Mouse (Mus musculus): ENCODE results near the gene Adam19. TPM values are rescaled to one million over a fixed set of nuclear protein-coding genes. Genes with fewer than 3 reads are reported as not detected.

The Adam19 gene
- polyA plus RNA-seq, 1 experiment = 3.6 TPM

DNA sequence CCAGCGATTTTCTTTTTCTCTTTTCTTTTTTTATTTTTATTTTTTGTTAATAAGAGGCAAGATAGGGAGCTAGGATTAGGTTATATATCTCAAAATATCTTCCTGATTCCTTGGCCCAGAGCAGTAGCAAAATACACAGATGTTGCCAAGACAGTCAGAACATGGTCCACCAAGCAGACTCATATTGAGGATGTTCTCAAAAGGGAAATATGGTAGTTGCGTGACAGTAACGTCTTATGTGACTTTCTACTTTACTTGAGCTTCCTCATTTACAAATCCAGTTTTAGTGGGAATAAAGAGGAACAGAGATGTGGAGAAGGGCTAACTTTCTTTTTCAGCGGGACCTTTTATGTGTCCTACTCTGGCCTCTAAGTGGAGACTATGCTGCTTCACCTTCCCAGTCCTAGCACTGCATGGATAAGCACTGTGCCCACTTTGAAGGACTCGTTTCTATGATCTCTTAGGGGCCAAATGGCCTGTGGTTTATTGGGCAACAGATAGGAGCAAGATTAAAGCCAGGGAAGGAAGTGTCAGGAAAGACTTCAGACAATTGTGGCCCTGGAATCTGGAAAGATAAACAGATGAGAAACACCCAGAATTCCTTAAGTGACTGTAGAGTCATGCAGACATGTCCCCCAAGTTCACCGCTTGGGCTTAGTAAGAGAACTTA is 6.1 kb downstream of the Adam19 start:
- 0 out of 2 replicates have a peak overlapping the region, but pooled peaks have one; percentile 65 for H3K27ac ChIP-seq (ENCODE audit: insufficient read depth, low read depth, low read length)

DNA sequence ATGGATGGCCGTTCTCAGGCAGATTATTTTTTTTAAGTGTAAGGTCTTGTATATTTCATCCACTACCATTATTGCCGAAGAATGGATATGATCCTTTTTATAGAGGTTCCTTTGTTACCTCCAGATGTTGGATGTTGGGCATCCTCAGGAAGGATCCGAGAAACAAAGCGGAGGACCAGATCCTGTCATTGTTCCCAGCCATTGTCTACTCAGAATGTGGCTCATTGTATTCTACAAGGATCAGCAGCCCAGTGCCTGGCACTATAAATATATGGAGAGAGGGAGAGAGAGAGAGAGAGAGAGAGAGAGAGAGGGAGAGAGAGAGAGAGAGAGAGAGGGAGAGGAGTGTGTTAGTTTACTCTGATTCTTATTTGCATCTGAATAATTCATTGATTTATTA is 6.8 kb downstream of the Adam19 start:
- no peaks in the 10 kb centered on the region for H3K36me3 ChIP-seq (ENCODE audit: control insufficient read depth, insufficient read depth, low read length)
- no peak overlapping the region for H3K27ac ChIP-seq (ENCODE audit: insufficient read depth, low read depth, low read length)
- H3K4me1 ChIP-seq (ENCODE audit: control insufficient read depth, insufficient read depth, low read length) = 0 out of 2 replicates have a peak, but pooled peaks cover 3% of the 10 kb centered on the region
- 78% methylated on average over 4 of the region's 4 CpGs for WGBS
- no peak for DNase-seq
- H3K4me3 ChIP-seq (ENCODE audit: insufficient read depth, low read depth, low read length) = no peak overlapping the region
- no peak for TF ChIP-seq CTCF (conservative IDR thresholded peaks at IDR 0.05; ENCODE audit: insufficient read depth, insufficient read length, low read depth, low read length)
- TF ChIP-seq POLR2A (IDR thresholded peaks at IDR 0.05; ENCODE audit: low read depth, low read length) = no peak
- H3K27me3 ChIP-seq (replicated peaks; ENCODE audit: control insufficient read depth, insufficient read depth, low read length) = no peaks in the 10 kb centered on the region

More for the DNA sequence above, 6.1 kb downstream of the Adam19 start:
- 57% methylated on average over 6 of the region's 6 CpGs for WGBS
- no peak overlapping the region for H3K4me3 ChIP-seq (ENCODE audit: insufficient read depth, low read depth, low read length)
- H3K4me1 ChIP-seq (ENCODE audit: control insufficient read depth, insufficient read depth, low read length) = 0 out of 2 replicates have a peak, but pooled peaks cover 6% of the 10 kb centered on the region
- no peaks in the 10 kb centered on the region for H3K36me3 ChIP-seq (ENCODE audit: control insufficient read depth, insufficient read depth, low read length)
- H3K27me3 ChIP-seq (replicated peaks; ENCODE audit: control insufficient read depth, insufficient read depth, low read length) = no peaks in the 10 kb centered on the region
- TF ChIP-seq POLR2A (IDR thresholded peaks at IDR 0.05; ENCODE audit: low read depth, low read length) = no peak
- DNase-seq = no peak

DNA sequence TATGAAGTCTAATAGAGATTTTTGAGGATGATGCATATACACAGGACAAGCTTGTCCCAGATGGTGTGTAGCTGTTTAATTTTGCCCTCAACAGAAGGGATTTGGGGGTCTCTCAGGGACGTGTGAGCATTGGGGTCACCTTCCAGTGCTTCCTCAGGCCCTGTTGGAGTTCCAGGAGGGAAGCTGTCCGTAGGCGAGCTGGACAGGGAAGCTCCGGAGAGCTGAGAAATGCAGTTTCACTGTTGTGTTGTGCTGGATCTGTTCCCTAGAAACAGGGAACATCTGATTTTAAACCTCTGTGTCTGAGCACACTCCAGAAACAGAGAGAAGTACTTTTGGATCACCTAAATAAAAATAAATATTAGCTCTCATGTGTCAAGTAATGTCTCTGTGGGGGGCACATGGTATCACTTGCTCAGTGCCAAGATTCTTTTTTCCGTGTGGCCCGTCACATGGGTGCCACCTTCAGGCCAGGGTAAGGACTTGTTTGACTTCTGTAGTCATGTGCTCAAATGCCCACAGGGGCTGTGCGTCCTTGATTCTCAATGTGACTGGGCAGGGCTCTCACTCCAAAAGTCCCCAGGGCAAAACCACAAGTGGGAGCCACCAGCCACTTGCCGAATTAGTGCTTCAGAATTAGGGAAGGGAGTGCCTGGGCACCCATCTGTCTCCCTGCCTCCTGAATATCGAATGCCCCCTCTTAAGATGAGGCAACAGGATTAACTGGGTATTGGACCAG is 7.4 kb downstream of the Adam19 start:
- H3K4me1 ChIP-seq (ENCODE audit: control insufficient read depth, insufficient read depth, low read length) = 0 out of 2 replicates have a peak, but pooled peaks cover 3% of the 10 kb centered on the region
- H3K36me3 ChIP-seq (ENCODE audit: control insufficient read depth, insufficient read depth, low read length) = no peaks in the 10 kb centered on the region
- H3K4me3 ChIP-seq (ENCODE audit: insufficient read depth, low read depth, low read length) = no peak overlapping the region
- peak; percentile 56 for DNase-seq
- 34% methylated on average over 9 of the region's 9 CpGs for WGBS
- TF ChIP-seq POLR2A (IDR thresholded peaks at IDR 0.05; ENCODE audit: low read depth, low read length) (no peak), CTCF (conservative IDR thresholded peaks at IDR 0.05; ENCODE audit: insufficient read depth, insufficient read length, low read depth, low read length) (peak; percentile 38)
- H3K27ac ChIP-seq (ENCODE audit: insufficient read depth, low read depth, low read length) = no peak overlapping the region
- H3K27me3 ChIP-seq (replicated peaks; ENCODE audit: control insufficient read depth, insufficient read depth, low read length) = no peaks in the 10 kb centered on the region

DNA sequence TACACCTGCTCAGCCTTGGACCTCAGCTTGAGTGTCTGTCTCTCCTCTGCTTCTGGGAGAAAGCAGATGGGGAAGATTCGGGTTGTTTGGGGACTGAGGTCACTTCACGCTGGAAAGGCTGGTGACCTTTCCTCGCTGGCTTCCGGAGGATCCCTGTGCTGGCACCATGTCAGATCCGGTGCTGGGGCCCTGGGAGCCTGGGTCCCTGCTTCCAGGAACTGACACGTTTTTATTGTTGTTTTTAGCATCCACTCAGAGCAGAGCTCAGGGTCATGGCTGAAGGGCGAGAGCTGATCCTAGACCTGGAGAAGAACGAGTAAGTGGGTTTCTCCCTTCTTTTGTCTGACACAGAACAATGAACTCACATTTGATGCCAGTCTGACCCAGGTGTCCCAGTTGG is 9.0 kb downstream of the Adam19 start:
- no peak for TF ChIP-seq POLR2A (IDR thresholded peaks at IDR 0.05; ENCODE audit: low read depth, low read length)
- TF ChIP-seq CTCF (conservative IDR thresholded peaks at IDR 0.05; ENCODE audit: insufficient read depth, insufficient read length, low read depth, low read length) = no peak
- Histone ChIP-seq H3K36me3 (ENCODE audit: control insufficient read depth, insufficient read depth, low read length) (no peaks in the 10 kb centered on the region), H3K4me3 (ENCODE audit: insufficient read depth, low read depth, low read length) (no peak overlapping the region), H3K27me3 (replicated peaks; ENCODE audit: control insufficient read depth, insufficient read depth, low read length) (no peaks in the 10 kb centered on the region), H3K4me1 (ENCODE audit: control insufficient read depth, insufficient read depth, low read length) (0 out of 2 replicates have a peak, but pooled peaks cover 3% of the 10 kb centered on the region), H3K27ac (ENCODE audit: insufficient read depth, low read depth, low read length) (peak overlapping the region; percentile 46)
- WGBS = 24% methylated on average over 8 of the region's 8 CpGs
- DNase-seq = peak; percentile 76

DNA sequence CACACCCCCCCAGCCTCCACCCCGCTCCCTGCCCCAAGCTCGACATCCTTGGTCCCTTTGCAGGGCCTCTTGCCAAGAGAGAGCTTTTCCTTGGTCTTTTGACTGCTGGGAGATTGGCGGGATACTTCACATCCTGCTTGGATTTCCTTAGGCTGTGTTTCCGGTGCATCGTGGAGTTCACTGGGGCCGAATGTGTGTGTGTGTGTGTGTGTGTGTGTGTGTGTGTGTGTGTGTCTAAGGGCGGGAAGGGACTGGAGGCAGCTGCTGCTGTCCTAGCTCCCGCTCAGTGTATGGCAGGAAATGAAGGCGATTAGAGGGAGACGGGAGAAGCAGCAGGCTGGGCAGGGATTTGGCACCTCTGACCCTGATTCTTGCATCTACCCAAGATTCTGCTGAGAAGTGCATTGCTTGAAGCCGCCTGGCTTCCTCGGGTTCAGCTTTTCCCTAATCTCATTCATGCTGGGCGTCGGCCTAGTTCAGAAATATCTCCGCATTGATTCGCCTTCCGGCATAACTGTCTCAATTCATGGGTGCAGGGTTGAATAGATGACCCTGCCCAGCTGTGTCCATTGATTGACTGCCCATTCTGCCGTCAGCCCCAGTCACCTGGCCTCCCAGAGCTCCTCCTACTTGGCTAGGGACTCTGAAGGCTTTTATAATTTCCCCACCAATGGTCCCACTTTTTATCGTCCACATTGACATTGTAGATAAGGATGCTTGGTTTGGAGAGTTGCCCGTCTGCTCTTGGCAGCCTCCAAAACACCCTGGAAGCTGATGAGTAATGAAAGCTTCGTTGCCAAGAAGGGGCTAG is 9.6 kb downstream of the Adam19 start:
- Histone ChIP-seq H3K36me3 (ENCODE audit: control insufficient read depth, insufficient read depth, low read length) (no peaks in the 10 kb centered on the region), H3K4me3 (ENCODE audit: insufficient read depth, low read depth, low read length) (no peak overlapping the region), H3K4me1 (ENCODE audit: control insufficient read depth, insufficient read depth, low read length) (0 out of 2 replicates have a peak, but pooled peaks cover 3% of the 10 kb centered on the region), H3K27me3 (replicated peaks; ENCODE audit: control insufficient read depth, insufficient read depth, low read length) (no peaks in the 10 kb centered on the region), H3K27ac (ENCODE audit: insufficient read depth, low read depth, low read length) (peak overlapping the region; percentile 36; the same call in 1 of the 2 replicates)
- DNase-seq = peak; percentile 90
- WGBS = 44% methylated on average over 21 of the region's 21 CpGs
- TF ChIP-seq CTCF (conservative IDR thresholded peaks at IDR 0.05; ENCODE audit: insufficient read depth, insufficient read length, low read depth, low read length) = no peak
- no peak for TF ChIP-seq POLR2A (IDR thresholded peaks at IDR 0.05; ENCODE audit: low read depth, low read length)

DNA sequence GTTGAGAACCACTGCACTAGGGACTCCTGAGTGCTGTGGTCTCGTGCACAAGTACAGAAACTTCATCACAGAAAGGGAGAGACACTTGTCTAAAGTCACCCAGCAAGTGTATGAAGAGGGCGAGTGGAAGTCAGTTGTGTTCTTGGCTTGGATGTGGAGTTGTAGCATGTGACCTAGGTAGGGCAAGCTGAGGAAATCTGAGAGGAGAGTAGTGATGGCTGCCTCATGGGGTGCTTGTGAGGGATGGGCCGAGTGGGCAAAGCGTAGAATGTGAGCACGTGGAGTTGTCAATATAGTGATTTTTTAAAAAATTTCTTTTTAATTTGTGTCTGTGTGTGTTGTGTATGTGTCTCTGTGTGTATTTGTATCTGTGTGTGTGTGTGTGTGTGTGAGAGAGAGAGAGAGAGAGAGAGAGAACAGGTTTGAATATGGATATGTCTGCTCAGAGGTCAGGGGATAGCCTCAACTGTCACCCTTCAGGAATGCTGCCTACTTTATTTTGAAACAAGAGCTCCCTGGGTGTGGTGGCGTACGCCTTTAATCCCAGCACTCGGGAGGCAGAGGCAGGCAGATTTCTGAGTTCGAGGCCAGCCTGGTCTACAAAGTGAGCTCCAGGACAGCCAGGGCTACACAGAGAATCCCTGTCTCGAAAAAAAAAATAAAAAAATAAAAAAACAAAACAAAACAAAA is 11.7 kb downstream of the Adam19 start:
- Histone ChIP-seq H3K27ac (ENCODE audit: insufficient read depth, low read depth, low read length) (no peak overlapping the region), H3K4me1 (ENCODE audit: control insufficient read depth, insufficient read depth, low read length) (peaks cover 4% of the 10 kb centered on the region; the same call in 1 of the 2 replicates), H3K4me3 (ENCODE audit: insufficient read depth, low read depth, low read length) (no peak overlapping the region), H3K36me3 (ENCODE audit: control insufficient read depth, insufficient read depth, low read length) (no peaks in the 10 kb centered on the region), H3K27me3 (replicated peaks; ENCODE audit: control insufficient read depth, insufficient read depth, low read length) (no peaks in the 10 kb centered on the region)
- 90% methylated on average over 10 of the region's 10 CpGs for WGBS
- DNase-seq = no peak
- TF ChIP-seq POLR2A (IDR thresholded peaks at IDR 0.05; ENCODE audit: low read depth, low read length) = no peak
- no peak for TF ChIP-seq CTCF (conservative IDR thresholded peaks at IDR 0.05; ENCODE audit: insufficient read depth, insufficient read length, low read depth, low read length)
